Mouse (Mus musculus) heart, embryonic 16.5 days (tissue): ENCODE data around the gene Ank3. TPM values are rescaled to one million over a fixed set of nuclear protein-coding genes. Genes with fewer than 3 reads are reported as not detected.
A peak's percentile ranks its signal among the peaks of the same experiment; 100 is the strongest.

ENCODE experiments used
- ATAC-seq: fragments of 200-750 bp; cut with Nextera tagmentation; replicated peaks from 2 replicates; pipeline ENCODE4 v1.8.0; 2017; ENCODE audit warnings: moderate number of reproducible peaks; ENCODE audit not compliant: insufficient read depth, low FRiP score; ENCODE audit errors: extremely low read depth
- H3K27ac ChIP-seq: fragments of 300-500 bp; sonication (generic); 2 replicates; pipeline ENCODE4 v1.5.1; 2014; ENCODE audit warnings: mild to moderate bottlenecking, low read length, control low read depth, moderate library complexity
- H3K27me3 ChIP-seq: fragments of 300-500 bp; sonication (generic); 2 replicates; pipeline ENCODE4 v1.6.1; 2014; ENCODE audit warnings: low read length, mixed read lengths; ENCODE audit not compliant: control insufficient read depth, insufficient read depth
- H3K36me3 ChIP-seq: fragments of 300-500 bp; sonication (generic); 2 replicates; pipeline ENCODE4 v1.6.1; 2014; ENCODE audit not compliant: control insufficient read depth, insufficient read depth
- H3K4me1 ChIP-seq: fragments of 300-500 bp; sonication (generic); 2 replicates; pipeline ENCODE4 v1.6.1; 2014; ENCODE audit warnings: low read length, mixed read lengths; ENCODE audit not compliant: control insufficient read depth, insufficient read depth
- H3K4me2 ChIP-seq: fragments of 300-500 bp; sonication (generic); 2 replicates; pipeline ENCODE4 v1.6.1; 2014; ENCODE audit warnings: low read depth, mild to moderate bottlenecking, control low read depth, low read length
- H3K4me3 ChIP-seq: fragments of 300-500 bp; sonication (generic); 2 replicates; pipeline ENCODE4 v1.5.1; 2014; ENCODE audit warnings: mild to moderate bottlenecking, control low read depth, low read length
- H3K9ac ChIP-seq: fragments of 300-500 bp; sonication (generic); 2 replicates; pipeline ENCODE4 v1.6.1; 2014; ENCODE audit warnings: low read length, control low read depth
- H3K9me3 ChIP-seq: fragments of 300-500 bp; sonication (generic); replicated peaks from 2 replicates; pipeline ENCODE4 v1.6.1; 2016; ENCODE audit warnings: low read length; ENCODE audit not compliant: control insufficient read depth
- WGBS: fragments of 180-500 bp; shearing (Covaris S2); extraction: QIAGEN DNeasy Blood & Tissue Kit; methylation state at CpG from one replicate; pipeline ENCODE4 v1.1.7; 2014; 5-methylcytosine and 5-hydroxymethylcytosine counted together
- polyA plus RNA-seq: library from polyadenylated mRNA; unstranded; fragments of >200 nt; fragmentation: Nextera tagmentation; extraction: Ambion mirVana; gene quantifications from 2 replicates; pipeline ENCODE4 v1.2.1, GENCODE M21; 2015

The Ank3 gene
- polyA plus RNA-seq, 1 experiment from 2014 or later: 33.2 TPM

GRCm38 (mm10) chr10:69667482-69667881 lies 268.9 kb downstream of the Ank3 start:
- Histone ChIP-seq H3K36me3 (no peaks in the 10 kb centered on the region), H3K27ac (no peak overlapping the region), H3K9ac (no peak overlapping the region), H3K9me3 (no peaks in the 10 kb centered on the region), H3K27me3 (no peaks in the 10 kb centered on the region), H3K4me3 (no peak overlapping the region), H3K4me2 (no peak overlapping the region), H3K4me1 (peaks cover 12% of the 10 kb centered on the region)
- ATAC-seq: no peak
- 75% methylated on average over 4 of the region's 4 CpGs for WGBS

GRCm38 (mm10) chr10:69670496-69670895 lies 271.9 kb downstream of the Ank3 start:
- no peak for ATAC-seq
- peaks cover 12% of the 10 kb centered on the region for H3K4me1 ChIP-seq
- no peak overlapping the region for H3K27ac ChIP-seq
- no peak overlapping the region for H3K9ac ChIP-seq
- H3K27me3 ChIP-seq: no peaks in the 10 kb centered on the region
- 11% methylated on average over 1 of the region's 1 CpGs for WGBS
- no peak overlapping the region for H3K4me3 ChIP-seq
- no peaks in the 10 kb centered on the region for H3K36me3 ChIP-seq
- H3K4me2 ChIP-seq: no peak overlapping the region
- no peaks in the 10 kb centered on the region for H3K9me3 ChIP-seq

- Histone ChIP-seq H3K4me1 (peaks cover 12% of the 10 kb centered on the region), H3K27ac (no peak overlapping the region), H3K36me3 (no peaks in the 10 kb centered on the region), H3K4me3 (no peak overlapping the region), H3K4me2 (no peak overlapping the region), H3K27me3 (no peaks in the 10 kb centered on the region), H3K9ac (no peak overlapping the region), H3K9me3 (no peaks in the 10 kb centered on the region)
- no peak for ATAC-seq
- 40% methylated on average over 2 of the region's 2 CpGs for WGBS
Observed at GRCm38 (mm10) chr10:69670959-69671358, 272.4 kb downstream of the Ank3 start.

- no peak overlapping the region for H3K27ac ChIP-seq
- H3K4me1 ChIP-seq: peaks cover 12% of the 10 kb centered on the region
- WGBS: 77% methylated on average over 3 of the region's 3 CpGs
- no peaks in the 10 kb centered on the region for H3K9me3 ChIP-seq
- no peak overlapping the region for H3K4me2 ChIP-seq
- no peaks in the 10 kb centered on the region for H3K36me3 ChIP-seq
- H3K9ac ChIP-seq: no peak overlapping the region
- no peak overlapping the region for H3K4me3 ChIP-seq
- no peaks in the 10 kb centered on the region for H3K27me3 ChIP-seq
- no peak for ATAC-seq
Observed at GRCm38 (mm10) chr10:69671505-69671904, 272.9 kb downstream of the Ank3 start.

- no peaks in the 10 kb centered on the region for H3K9me3 ChIP-seq
- no peak overlapping the region for H3K4me2 ChIP-seq
- H3K4me3 ChIP-seq: no peak overlapping the region
- no peak for ATAC-seq
- H3K4me1 ChIP-seq: peaks cover 8% of the 10 kb centered on the region
- no peak overlapping the region for H3K27ac ChIP-seq
- no peaks in the 10 kb centered on the region for H3K27me3 ChIP-seq
- no peaks in the 10 kb centered on the region for H3K36me3 ChIP-seq
- H3K9ac ChIP-seq: no peak overlapping the region
Observed at GRCm38 (mm10) chr10:69672545-69672944, 274.0 kb downstream of the Ank3 start.

- Histone ChIP-seq H3K27me3 (no peaks in the 10 kb centered on the region), H3K9me3 (peaks cover 4% of the 10 kb centered on the region), H3K9ac (no peak overlapping the region), H3K4me3 (no peak overlapping the region), H3K4me1 (no peaks in the 10 kb centered on the region), H3K36me3 (peaks cover 5% of the 10 kb centered on the region), H3K27ac (no peak overlapping the region), H3K4me2 (no peak overlapping the region)
- WGBS: 88% methylated on average over 15 of the region's 15 CpGs
- ATAC-seq: no peak
Observed at GRCm38 (mm10) chr10:69678230-69678629, 279.7 kb downstream of the Ank3 start.

GRCm38 (mm10) chr10:69686336-69686735 lies 287.8 kb downstream of the Ank3 start:
- Histone ChIP-seq H3K27ac (no peak overlapping the region), H3K27me3 (no peaks in the 10 kb centered on the region), H3K4me1 (no peaks in the 10 kb centered on the region; the same call in 1 of the 2 replicates), H3K4me3 (no peak overlapping the region), H3K9ac (no peak overlapping the region), H3K9me3 (peaks cover 17% of the 10 kb centered on the region), H3K4me2 (no peak overlapping the region), H3K36me3 (peaks cover 6% of the 10 kb centered on the region)
- 91% methylated on average over 1 of the region's 1 CpGs for WGBS
- no peak for ATAC-seq

GRCm38 (mm10) chr10:69689096-69689495 lies 290.5 kb downstream of the Ank3 start:
- 81% methylated on average over 12 of the region's 12 CpGs for WGBS
- no peak overlapping the region for H3K9ac ChIP-seq

GRCm38 (mm10) chr10:69690131-69690960 lies 291.8 kb downstream of the Ank3 start:
- H3K36me3 ChIP-seq: no peaks in the 10 kb centered on the region
- no peaks in the 10 kb centered on the region; the same call in 1 of the 2 replicates for H3K4me1 ChIP-seq
- peak overlapping the region; percentile 11; the same call in 1 of the 2 replicates for H3K4me3 ChIP-seq
- no peaks in the 10 kb centered on the region for H3K27me3 ChIP-seq
- H3K9me3 ChIP-seq: peaks cover 4% of the 10 kb centered on the region; the same call in 1 of the 2 replicates
- ATAC-seq: no peak
- H3K27ac ChIP-seq: no peak overlapping the region
- no peak overlapping the region for H3K9ac ChIP-seq
- H3K4me2 ChIP-seq: peak overlapping the region; percentile 53
- 21% methylated on average over 12 of the region's 12 CpGs for WGBS

More at GRCm38 (mm10) chr10:69689096-69689495, 290.5 kb downstream of the Ank3 start:
- no peak overlapping the region for H3K27ac ChIP-seq
- no peaks in the 10 kb centered on the region for H3K27me3 ChIP-seq
- no peak overlapping the region for H3K4me2 ChIP-seq
- ATAC-seq: no peak
- H3K4me1 ChIP-seq: no peaks in the 10 kb centered on the region; the same call in 1 of the 2 replicates
- no peaks in the 10 kb centered on the region for H3K36me3 ChIP-seq
- H3K9me3 ChIP-seq: peaks cover 7% of the 10 kb centered on the region; the same call in 1 of the 2 replicates
- H3K4me3 ChIP-seq: no peak overlapping the region
